Mouse (Mus musculus) heart, adult 2 months (tissue): ENCODE data around the gene Zfp408.

ENCODE experiments used
- CTCF ChIP-seq: fragments of 200-600 bp; IDR thresholded peaks from 2 replicates; pipeline ENCODE4 v1.8.1; 2022; ENCODE audit warnings: antibody characterized with exemption, mild to moderate bottlenecking, moderate library complexity
- POLR2A ChIP-seq: fragments of 200-500 bp; IDR thresholded peaks from 2 replicates; pipeline ENCODE4 v1.6.1; 2011; ENCODE audit warnings: mild to moderate bottlenecking, low read depth, low read length, control low read depth; ENCODE audit not compliant: insufficient read depth

DNA sequence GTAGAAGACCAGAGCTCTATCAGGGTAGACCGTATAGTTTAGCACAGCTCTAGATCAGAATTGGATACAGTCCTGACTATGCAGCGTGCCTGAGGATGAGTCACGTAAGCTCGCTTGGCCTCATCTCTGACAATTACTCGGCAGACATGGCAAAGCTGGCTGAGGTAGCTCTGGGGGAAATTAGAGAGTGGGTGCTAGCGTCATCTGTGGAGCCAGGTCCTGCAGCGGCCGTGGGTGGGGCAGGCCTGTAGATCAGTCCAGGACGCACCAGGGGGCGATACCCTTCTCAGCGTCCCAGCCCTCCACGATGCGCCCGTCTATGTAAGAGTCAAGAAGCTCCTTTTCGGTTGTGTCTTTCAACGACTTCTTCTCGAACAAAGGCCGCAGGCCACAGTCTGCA, 19.9 kb downstream of the Zfp408 start:
- TF ChIP-seq POLR2A (no peak), CTCF (no peak)
